Mouse (Mus musculus): ENCODE results near the gene Slc4a3.

The Slc4a3 gene

GRCm38 (mm10) chr1:75608225-75608624 is 62.2 kb downstream of the Slc4a3 start:
- DNase-seq: no peak

- no peak for DNase-seq
These were observed 62.7 kb downstream of the Slc4a3 start for GRCm38 (mm10) chr1:75608625-75609263.

GRCm38 (mm10) chr1:75609264-75609662 is 63.2 kb downstream of the Slc4a3 start:
- no peak for DNase-seq

GRCm38 (mm10) chr1:75610553-75610952 is 64.5 kb downstream of the Slc4a3 start:
- no peak for DNase-seq
